Mouse (Mus musculus) olfactory bulb, adult 2 months (tissue): Measurements from ENCODE around the gene LTO1.

Source experiments
- CTCF ChIP-seq: fragments of 200-500 bp; IDR thresholded peaks from 2 replicates; pipeline ENCODE4 v1.5.1; 2012; ENCODE audit warnings: low read depth, mild to moderate bottlenecking, low read length, moderate library complexity; ENCODE audit not compliant: insufficient read depth
- POLR2A ChIP-seq: fragments of 200-500 bp; IDR thresholded peaks from 2 replicates; pipeline ENCODE4 v1.6.1; 2012; ENCODE audit warnings: mild to moderate bottlenecking, low read depth, low read length, moderate library complexity; ENCODE audit not compliant: insufficient read depth

DNA sequence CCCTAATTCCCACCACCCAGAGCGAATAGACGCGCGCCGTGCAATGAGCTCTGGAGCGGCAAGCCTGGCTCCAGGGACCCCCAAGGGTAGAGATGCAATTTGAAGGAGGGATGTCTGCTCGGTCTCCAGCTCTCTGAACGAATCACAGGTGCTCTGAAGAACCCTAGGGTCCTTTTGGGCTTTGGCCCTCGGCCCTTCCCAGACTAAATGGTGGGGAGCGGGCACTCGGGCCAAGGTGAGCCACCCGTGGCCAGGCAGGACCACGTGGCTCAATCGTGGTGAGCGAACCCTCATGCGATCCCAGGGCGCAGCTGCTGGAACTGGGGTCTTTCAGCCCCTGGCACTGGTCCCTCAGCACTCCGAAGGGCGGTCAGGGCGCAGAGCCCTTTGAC, 27.8 kb downstream of the LTO1 start:
- TF ChIP-seq POLR2A: no peak
- TF ChIP-seq CTCF: no peak
